Mouse (Mus musculus) hindbrain, postnatal 0 days (tissue): ENCODE measurements around the gene Tgfbrap1. TPM values are rescaled to one million over a fixed set of nuclear protein-coding genes. Genes with fewer than 3 reads are reported as not detected.

Source experiments
- ATAC-seq: fragments of 200-750 bp; cut with Nextera tagmentation; 2 replicates; pipeline ENCODE4 v1.8.0; 2017; ENCODE audit warnings: mild to moderate bottlenecking, moderate TSS enrichment, moderate library complexity
- DNase-seq: peaks from one replicate; pipeline ENCODE4 v3.0.0-alpha.2; 2015; ENCODE audit warnings: low spot score
- H3K27ac ChIP-seq: fragments of 300-500 bp; sonication (generic); 2 replicates; pipeline ENCODE4 v1.5.1; 2014; ENCODE audit warnings: mild to moderate bottlenecking
- H3K27me3 ChIP-seq: fragments of 300-500 bp; sonication (generic); 2 replicates; pipeline ENCODE4 v1.6.1; 2014; ENCODE audit warnings: low read length, mixed read lengths; ENCODE audit not compliant: insufficient read depth
- H3K36me3 ChIP-seq: fragments of 300-500 bp; sonication (generic); 2 replicates; pipeline ENCODE4 v1.6.1; 2014; ENCODE audit warnings: low read length, mixed read lengths; ENCODE audit not compliant: insufficient read depth
- H3K4me1 ChIP-seq: fragments of 300-500 bp; sonication (generic); 2 replicates; pipeline ENCODE4 v1.6.1; 2014; ENCODE audit warnings: antibody characterized with exemption, low read length, mixed read lengths; ENCODE audit not compliant: insufficient read depth
- H3K4me2 ChIP-seq: fragments of 300-500 bp; sonication (generic); 2 replicates; pipeline ENCODE4 v1.6.1; 2014; ENCODE audit warnings: low read depth, mild to moderate bottlenecking, low read length, moderate library complexity, mixed read lengths
- H3K4me3 ChIP-seq: fragments of 300-500 bp; sonication (generic); 2 replicates; pipeline ENCODE4 v1.5.1; 2014; ENCODE audit warnings: low read length
- H3K9ac ChIP-seq: fragments of 300-500 bp; sonication (generic); replicated peaks from 2 replicates; pipeline ENCODE4 v1.6.1; 2014; ENCODE audit warnings: mild to moderate bottlenecking, low read length, moderate library complexity, mixed read lengths
- H3K9me3 ChIP-seq: fragments of 300-500 bp; sonication (generic); 2 replicates; pipeline ENCODE4 v1.6.1; 2016; ENCODE audit warnings: low read length, mixed read lengths
- CTCF ChIP-seq: IDR thresholded peaks from 2 replicates; pipeline ENCODE4 v1.5.1; 2016; ENCODE audit warnings: antibody characterized with exemption, control low read depth, low read depth
- WGBS: fragments of 180-500 bp; shearing (Covaris S2); extraction: QIAGEN DNeasy Blood & Tissue Kit; methylation state at CpG from one replicate; pipeline ENCODE4 v1.1.7; 2014; 5-methylcytosine and 5-hydroxymethylcytosine counted together
- polyA plus RNA-seq: library from polyadenylated mRNA; unstranded; fragments of >200 nt; fragmentation: Nextera tagmentation; extraction: Ambion mirVana; gene quantifications from 2 replicates; pipeline ENCODE4 v1.2.1, GENCODE M21; 2015
- total RNA-seq: library from RNA; depleted of rRNA; stranded (reverse); fragments of >200 nt; gene quantifications from 2 replicates; pipeline ENCODE4 v1.2.3, GENCODE M21; 2014

Tgfbrap1 gene
- total and polyA plus RNA-seq, 2 experiments from 2014 or later, result 13.6 to 42.1 TPM

DNA sequence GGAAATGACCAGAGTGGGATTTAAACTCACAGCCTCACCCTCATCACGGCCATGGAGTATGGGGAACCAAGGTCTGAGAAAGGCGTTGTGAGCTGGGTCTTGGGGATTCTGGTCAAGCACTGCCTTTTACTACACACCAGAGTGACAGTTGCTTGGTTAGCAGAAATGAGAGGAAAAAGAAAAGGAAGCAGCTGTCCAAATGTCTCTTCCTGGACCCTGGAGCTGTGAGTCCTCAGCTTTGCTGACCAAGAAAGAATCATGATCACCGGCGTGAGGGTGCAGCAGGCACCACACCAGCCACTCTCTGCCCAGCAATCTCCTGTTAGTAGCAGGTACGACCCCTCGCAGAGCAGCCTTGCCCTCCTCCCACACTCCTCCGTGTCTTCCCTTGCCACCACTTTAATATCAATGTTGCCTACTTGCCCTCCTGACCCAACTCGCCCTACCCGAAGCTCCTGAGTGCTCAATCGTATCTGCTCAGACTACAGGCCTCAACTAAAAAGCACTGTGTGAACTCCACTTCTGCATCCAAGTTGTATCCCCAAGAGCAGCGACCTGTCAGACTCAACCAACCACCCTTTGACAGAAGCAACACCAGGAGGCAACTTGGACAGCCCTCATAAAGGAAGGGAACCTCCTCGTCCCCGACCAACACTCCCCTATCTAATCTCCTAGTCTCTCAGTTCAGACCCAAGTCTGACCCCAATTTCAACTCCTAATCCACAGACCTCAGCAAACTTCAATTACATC, 7.0 kb downstream of the Tgfbrap1 start:
- no peak for TF ChIP-seq CTCF
- H3K4me2 ChIP-seq, result peak overlapping the region; percentile 61
- peaks cover 6% of the 10 kb centered on the region; the same call in 1 of the 2 replicates for H3K4me1 ChIP-seq
- H3K9ac ChIP-seq, result peak overlapping the region; percentile 80
- H3K27ac ChIP-seq, result peak overlapping the region; percentile 90; the same call in 1 of the 2 replicates
- H3K9me3 ChIP-seq, result no peaks in the 10 kb centered on the region
- no peaks in the 10 kb centered on the region for H3K36me3 ChIP-seq
- ATAC-seq, result peak; percentile 27; the same call in 1 of the 2 replicates
- no peak for DNase-seq
- 46% methylated on average over 13 of the region's 13 CpGs for WGBS
- H3K4me3 ChIP-seq, result peak overlapping the region; percentile 65
- H3K27me3 ChIP-seq, result no peaks in the 10 kb centered on the region

DNA sequence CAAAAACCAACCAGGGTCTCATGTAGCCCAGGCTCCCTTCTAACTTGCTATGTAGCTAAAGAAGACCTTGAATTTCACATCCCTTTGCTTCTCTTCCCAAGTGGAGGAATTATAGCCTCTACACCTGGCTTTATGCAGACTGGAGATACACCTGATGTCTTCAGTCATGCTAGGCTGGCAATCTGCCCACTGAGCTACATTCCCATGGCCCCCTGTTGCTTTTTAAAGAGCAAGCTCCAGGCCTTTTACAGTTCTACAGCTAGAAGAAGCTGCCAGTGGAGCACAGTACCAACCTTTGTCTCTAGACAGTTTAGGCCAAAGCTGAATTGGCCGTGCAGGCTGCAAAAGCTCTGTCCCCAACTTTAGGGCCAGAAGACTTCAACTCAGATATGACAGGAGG, 8.0 kb downstream of the Tgfbrap1 start:
- Histone ChIP-seq H3K36me3 (no peaks in the 10 kb centered on the region), H3K27ac (no peak overlapping the region), H3K4me1 (peaks cover 6% of the 10 kb centered on the region; the same call in 1 of the 2 replicates), H3K4me2 (peak overlapping the region; percentile 61; the same call in 1 of the 2 replicates), H3K9ac (no peak overlapping the region), H3K27me3 (no peaks in the 10 kb centered on the region), H3K9me3 (no peaks in the 10 kb centered on the region), H3K4me3 (no peak overlapping the region)
- ATAC-seq (no peak), DNase-seq (peak; percentile 25)
- TF ChIP-seq CTCF, result no peak
- WGBS, result 64% methylated on average over 1 of the region's 1 CpGs

DNA sequence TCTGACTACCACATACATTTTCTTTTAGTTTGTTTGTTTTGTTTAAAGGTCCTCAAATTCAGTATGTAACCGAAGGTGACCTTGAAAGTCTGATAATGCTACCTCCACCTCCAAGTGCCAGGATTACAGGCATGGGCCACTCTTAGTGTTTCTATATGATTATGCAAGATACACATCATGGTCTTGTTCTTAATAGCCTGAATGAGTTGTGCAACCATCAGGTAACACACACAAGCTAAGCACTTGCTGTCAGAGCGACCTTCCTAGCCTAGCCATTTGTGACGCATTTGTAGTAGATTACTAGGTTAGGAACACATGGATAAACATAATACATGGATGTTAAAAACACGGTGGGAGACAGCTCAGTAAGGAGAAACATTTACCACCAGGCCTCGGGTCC, 15.5 kb downstream of the Tgfbrap1 start:
- 86% methylated on average over 5 of the region's 5 CpGs for WGBS
- no peak overlapping the region for H3K4me2 ChIP-seq
- H3K9me3 ChIP-seq, result no peaks in the 10 kb centered on the region
- no peak overlapping the region for H3K4me3 ChIP-seq
- H3K27me3 ChIP-seq, result no peaks in the 10 kb centered on the region
- TF ChIP-seq CTCF, result no peak
- H3K36me3 ChIP-seq, result no peaks in the 10 kb centered on the region
- no peak overlapping the region for H3K27ac ChIP-seq
- no peak overlapping the region for H3K9ac ChIP-seq
- DNase-seq, result no peak
- no peak for ATAC-seq
- H3K4me1 ChIP-seq, result no peaks in the 10 kb centered on the region

DNA sequence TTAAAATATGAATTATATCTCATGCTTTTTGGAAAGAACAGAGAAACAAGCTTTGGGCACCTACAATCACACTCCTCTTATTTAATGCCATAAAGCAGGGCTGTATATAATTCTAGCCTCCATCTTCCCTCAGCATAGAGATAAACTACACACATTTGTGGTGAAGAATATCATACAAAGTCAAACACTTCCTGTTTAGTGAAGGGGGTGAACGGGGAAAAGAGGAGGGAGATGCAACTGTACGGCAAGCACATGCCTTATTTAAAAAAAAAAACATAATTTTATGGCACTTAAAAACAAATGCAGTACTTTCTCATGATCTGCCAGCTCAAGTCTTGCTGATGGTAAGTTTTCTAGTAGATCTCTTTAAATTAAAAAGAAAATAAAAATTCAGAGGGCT, 20.3 kb downstream of the Tgfbrap1 start:
- H3K4me1 ChIP-seq, result no peaks in the 10 kb centered on the region
- DNase-seq (no peak), ATAC-seq (no peak)
- TF ChIP-seq CTCF, result no peak
- no peak overlapping the region for H3K27ac ChIP-seq
- no peak overlapping the region for H3K9ac ChIP-seq
- 81% methylated on average over 2 of the region's 2 CpGs for WGBS
- H3K9me3 ChIP-seq, result no peaks in the 10 kb centered on the region
- peaks cover 18% of the 10 kb centered on the region; the same call in 1 of the 2 replicates for H3K36me3 ChIP-seq
- no peaks in the 10 kb centered on the region for H3K27me3 ChIP-seq
- H3K4me2 ChIP-seq, result no peak overlapping the region
- no peak overlapping the region for H3K4me3 ChIP-seq

DNA sequence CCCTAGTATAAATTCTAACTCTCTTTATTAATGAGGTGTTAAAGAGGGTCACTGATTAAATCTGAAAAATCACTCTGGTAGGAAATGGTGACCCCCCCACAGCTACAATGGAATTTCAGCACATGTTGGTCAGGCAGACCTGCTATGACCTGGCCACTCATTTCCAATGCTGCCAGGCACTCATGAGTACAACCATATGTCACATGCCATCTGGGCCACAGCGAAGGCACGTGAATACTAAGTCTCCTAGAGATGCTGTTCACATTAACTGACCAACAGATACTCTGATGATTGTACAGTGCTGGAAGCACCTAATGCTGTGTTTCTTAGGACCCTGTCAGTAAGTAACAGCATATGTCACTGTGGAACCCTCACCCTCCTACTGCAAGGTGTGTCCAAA, 23.6 kb downstream of the Tgfbrap1 start:
- H3K4me1 ChIP-seq, result no peaks in the 10 kb centered on the region
- H3K9me3 ChIP-seq, result no peaks in the 10 kb centered on the region
- DNase-seq (no peak), ATAC-seq (no peak)
- no peak overlapping the region for H3K9ac ChIP-seq
- H3K4me2 ChIP-seq, result no peak overlapping the region
- peaks cover 27% of the 10 kb centered on the region; the same call in 1 of the 2 replicates for H3K36me3 ChIP-seq
- no peak overlapping the region for H3K27ac ChIP-seq
- TF ChIP-seq CTCF, result no peak
- WGBS, result 90% methylated on average over 2 of the region's 2 CpGs
- H3K4me3 ChIP-seq, result no peak overlapping the region
- no peaks in the 10 kb centered on the region for H3K27me3 ChIP-seq

DNA sequence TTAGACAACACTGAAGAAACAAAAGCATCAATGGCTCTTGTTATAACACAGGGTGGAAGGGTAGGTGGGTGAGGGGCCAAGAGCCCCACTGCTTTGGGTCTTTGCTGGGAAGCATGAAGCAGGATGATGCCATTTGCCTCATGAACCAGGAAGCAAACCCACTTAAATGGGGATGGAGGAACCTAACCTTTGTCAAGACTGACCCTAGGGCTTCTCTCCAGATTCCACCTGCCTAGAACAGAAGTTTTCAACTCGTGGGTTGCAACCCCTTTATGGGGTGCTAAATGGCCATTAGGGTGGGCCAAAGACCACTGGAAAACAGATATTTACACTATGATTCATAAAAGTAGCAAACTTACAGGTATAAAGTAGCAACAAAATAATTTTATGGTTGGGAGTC, 25.9 kb downstream of the Tgfbrap1 start:
- no peak overlapping the region for H3K4me3 ChIP-seq
- no peak overlapping the region for H3K9ac ChIP-seq
- no peak overlapping the region for H3K27ac ChIP-seq
- TF ChIP-seq CTCF, result no peak
- H3K4me2 ChIP-seq, result no peak overlapping the region
- no peaks in the 10 kb centered on the region for H3K27me3 ChIP-seq
- no peaks in the 10 kb centered on the region for H3K9me3 ChIP-seq
- ATAC-seq (no peak), DNase-seq (no peak)
- 84% methylated on average over 1 of the region's 1 CpGs for WGBS
- H3K4me1 ChIP-seq, result no peaks in the 10 kb centered on the region
- peaks cover 30% of the 10 kb centered on the region; the same call in 1 of the 2 replicates for H3K36me3 ChIP-seq

DNA sequence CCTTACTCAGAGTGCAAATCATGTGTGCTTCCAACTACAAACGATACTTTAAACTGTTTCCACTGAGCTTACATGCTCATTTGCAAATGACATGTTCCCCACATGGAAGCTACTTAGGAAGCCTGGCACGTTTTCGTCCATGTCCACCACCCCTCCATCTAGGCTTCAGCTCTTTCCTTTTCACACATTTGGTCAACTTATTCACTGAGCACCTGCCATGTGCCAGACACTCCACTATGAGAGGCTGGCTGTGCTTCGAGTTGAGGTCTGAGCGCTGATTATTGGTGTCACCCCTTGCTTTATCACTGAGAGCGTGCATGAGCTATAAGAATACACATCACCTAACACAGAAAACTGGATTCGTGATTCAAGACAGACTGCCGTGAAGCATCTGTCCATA, 26.4 kb downstream of the Tgfbrap1 start:
- WGBS, result 91% methylated on average over 8 of the region's 8 CpGs

More for the DNA sequence above, 26.4 kb downstream of the Tgfbrap1 start:
- H3K27me3 ChIP-seq, result no peaks in the 10 kb centered on the region
- no peak overlapping the region for H3K9ac ChIP-seq
- no peak overlapping the region for H3K4me2 ChIP-seq
- no peak overlapping the region for H3K27ac ChIP-seq
- H3K4me3 ChIP-seq, result no peak overlapping the region
- H3K9me3 ChIP-seq, result no peaks in the 10 kb centered on the region
- H3K4me1 ChIP-seq, result no peaks in the 10 kb centered on the region
- DNase-seq (no peak), ATAC-seq (no peak)
- TF ChIP-seq CTCF, result no peak
- peaks cover 35% of the 10 kb centered on the region for H3K36me3 ChIP-seq
